Mouse (Mus musculus): ENCODE measurements at regions not wholly inside any gene's neighbourhood (a gene's known extent, or its start where the extent isn't known, plus 50 kb on each side); places are given as distances from the start of the nearest gene placed in this dataset.

- H3K36me3 ChIP-seq (ENCODE audit: control insufficient read depth, insufficient read depth, low read length) = no peaks in the 10 kb centered on the region
- no peak for TF ChIP-seq POLR2A (IDR thresholded peaks at IDR 0.05; ENCODE audit: insufficient read depth, low read depth, low read length)
- TF ChIP-seq CTCF (IDR thresholded peaks at IDR 0.05) = no peak
- no peak for TF ChIP-seq EP300 (IDR thresholded peaks at IDR 0.05; ENCODE audit: insufficient read depth, low read depth, low read length)
- no peaks in the 10 kb centered on the region for H3K79me2 ChIP-seq (replicated peaks; ENCODE audit: control insufficient read depth, insufficient read depth, low read length)
- DNase-seq = no peak
- no peak overlapping the region for H3K27ac ChIP-seq
- 71% methylated on average over 14 of the region's 14 CpGs for WGBS
- H3K9ac ChIP-seq (ENCODE audit: low read depth, low read length) = no peak overlapping the region
- intact Hi-C loops (cut with DNase I) = no loop called here
- no peak overlapping the region for H3K4me3 ChIP-seq
- H3K27me3 ChIP-seq (ENCODE audit: control insufficient read depth, insufficient read depth, low read length) = no peaks in the 10 kb centered on the region
- peaks cover 4% of the 10 kb centered on the region; the same call in 1 of the 2 replicates for H3K4me1 ChIP-seq (ENCODE audit: control insufficient read depth, insufficient read depth, low read length)
Measured at GRCm38 (mm10) chr16:49985082-49986076, 185.0 kb downstream of the Cd47 start.

DNA sequence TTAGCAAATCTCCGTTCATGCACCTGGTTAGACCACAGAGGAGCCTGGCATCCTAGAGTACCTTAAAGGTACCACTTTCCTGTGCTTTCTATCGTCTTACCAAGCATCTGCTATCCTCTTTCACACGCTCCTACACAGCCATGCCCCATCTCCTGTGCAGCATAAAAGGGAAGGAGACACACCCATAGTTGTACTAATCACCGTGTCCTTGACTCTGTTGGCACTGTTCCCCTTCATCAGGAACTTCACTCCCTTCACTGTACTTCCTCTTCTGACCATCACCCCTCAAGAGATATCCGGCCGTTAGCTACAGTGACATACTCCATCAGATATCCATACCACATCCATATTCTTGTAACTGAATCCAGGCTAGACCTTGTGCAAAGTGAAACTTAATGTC lies 186.6 kb downstream of the Cd47 start:
- no peak for DNase-seq
- H3K27ac ChIP-seq = no peak overlapping the region
- WGBS = 40% methylated on average over 6 of the region's 6 CpGs
- H3K9ac ChIP-seq (ENCODE audit: low read depth, low read length) = no peak overlapping the region
- TF ChIP-seq CTCF (IDR thresholded peaks at IDR 0.05) (no peak), POLR2A (IDR thresholded peaks at IDR 0.05; ENCODE audit: insufficient read depth, low read depth, low read length) (no peak), EP300 (IDR thresholded peaks at IDR 0.05; ENCODE audit: insufficient read depth, low read depth, low read length) (no peak)
- peaks cover 4% of the 10 kb centered on the region; the same call in 1 of the 2 replicates for H3K4me1 ChIP-seq (ENCODE audit: control insufficient read depth, insufficient read depth, low read length)
- H3K79me2 ChIP-seq (replicated peaks; ENCODE audit: control insufficient read depth, insufficient read depth, low read length) = no peaks in the 10 kb centered on the region
- intact Hi-C loops (cut with DNase I) = no loop called here
- H3K4me3 ChIP-seq = no peak overlapping the region
- H3K27me3 ChIP-seq (ENCODE audit: control insufficient read depth, insufficient read depth, low read length) = no peaks in the 10 kb centered on the region
- no peaks in the 10 kb centered on the region for H3K36me3 ChIP-seq (ENCODE audit: control insufficient read depth, insufficient read depth, low read length)

- intact Hi-C loops (cut with DNase I) = no loop called here
- no peak for TF ChIP-seq POLR2A (IDR thresholded peaks at IDR 0.05; ENCODE audit: insufficient read depth, low read depth, low read length)
- TF ChIP-seq CTCF (IDR thresholded peaks at IDR 0.05) = no peak
- TF ChIP-seq EP300 (IDR thresholded peaks at IDR 0.05; ENCODE audit: insufficient read depth, low read depth, low read length) = no peak
Measured at GRCm38 (mm10) chr16:49995822-49996221, 195.5 kb downstream of the Cd47 start.

GRCm38 (mm10) chr16:49996593-49996992 lies 196.3 kb downstream of the Cd47 start:
- Histone ChIP-seq H3K79me2 (replicated peaks; ENCODE audit: control insufficient read depth, insufficient read depth, low read length) (no peaks in the 10 kb centered on the region), H3K27me3 (ENCODE audit: control insufficient read depth, insufficient read depth, low read length) (no peaks in the 10 kb centered on the region), H3K27ac (peak overlapping the region; percentile 31; the same call in 1 of the 2 replicates), H3K9ac (ENCODE audit: low read depth, low read length) (no peak overlapping the region), H3K4me3 (no peak overlapping the region), H3K36me3 (ENCODE audit: control insufficient read depth, insufficient read depth, low read length) (peaks cover 6% of the 10 kb centered on the region; the same call in 1 of the 2 replicates), H3K4me1 (ENCODE audit: control insufficient read depth, insufficient read depth, low read length) (peaks cover 6% of the 10 kb centered on the region)
- no peak for DNase-seq
- TF ChIP-seq EP300 (IDR thresholded peaks at IDR 0.05; ENCODE audit: insufficient read depth, low read depth, low read length) = no peak
- TF ChIP-seq POLR2A (IDR thresholded peaks at IDR 0.05; ENCODE audit: insufficient read depth, low read depth, low read length) = no peak
- TF ChIP-seq CTCF (IDR thresholded peaks at IDR 0.05) = no peak
- WGBS = 82% methylated on average over 5 of the region's 5 CpGs
- intact Hi-C loops (cut with DNase I) = no loop called here

More at GRCm38 (mm10) chr16:49995822-49996221, 195.5 kb downstream of the Cd47 start:
- Histone ChIP-seq H3K9ac (ENCODE audit: low read depth, low read length) (no peak overlapping the region), H3K27me3 (ENCODE audit: control insufficient read depth, insufficient read depth, low read length) (no peaks in the 10 kb centered on the region), H3K4me1 (ENCODE audit: control insufficient read depth, insufficient read depth, low read length) (peaks cover 5% of the 10 kb centered on the region), H3K27ac (no peak overlapping the region), H3K36me3 (ENCODE audit: control insufficient read depth, insufficient read depth, low read length) (peaks cover 6% of the 10 kb centered on the region; the same call in 1 of the 2 replicates), H3K4me3 (no peak overlapping the region), H3K79me2 (replicated peaks; ENCODE audit: control insufficient read depth, insufficient read depth, low read length) (no peaks in the 10 kb centered on the region)
- DNase-seq = no peak
- WGBS = 70% methylated on average over 3 of the region's 3 CpGs

DNA sequence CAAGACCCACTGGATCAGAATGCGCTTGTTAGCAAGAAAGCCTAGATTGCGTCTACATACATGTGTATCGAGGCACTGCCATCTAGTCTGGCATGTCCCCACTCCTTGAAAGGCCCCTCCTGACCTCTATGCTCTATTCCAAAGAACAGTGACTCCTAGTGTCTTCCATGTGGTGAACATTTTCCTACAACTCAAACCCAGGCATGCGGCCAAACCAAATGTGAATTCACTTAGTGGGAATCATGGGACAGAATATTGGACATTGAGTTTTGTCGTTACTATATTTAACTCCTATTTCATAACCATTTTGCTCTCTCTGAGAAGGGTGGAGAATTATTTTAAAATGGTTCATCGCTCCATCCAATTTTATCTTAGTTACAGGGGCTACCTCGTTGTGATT lies 196.7 kb downstream of the Cd47 start:
- intact Hi-C loops (cut with DNase I) = no loop called here
- 51% methylated on average over 7 of the region's 7 CpGs for WGBS
- Histone ChIP-seq H3K27me3 (ENCODE audit: control insufficient read depth, insufficient read depth, low read length) (no peaks in the 10 kb centered on the region), H3K9ac (ENCODE audit: low read depth, low read length) (no peak overlapping the region), H3K4me3 (no peak overlapping the region), H3K4me1 (ENCODE audit: control insufficient read depth, insufficient read depth, low read length) (peaks cover 6% of the 10 kb centered on the region), H3K27ac (peak overlapping the region; percentile 54; the same call in 1 of the 2 replicates), H3K36me3 (ENCODE audit: control insufficient read depth, insufficient read depth, low read length) (peaks cover 6% of the 10 kb centered on the region; the same call in 1 of the 2 replicates), H3K79me2 (replicated peaks; ENCODE audit: control insufficient read depth, insufficient read depth, low read length) (no peaks in the 10 kb centered on the region)
- DNase-seq = peak; percentile 65 to 71
- TF ChIP-seq POLR2A (IDR thresholded peaks at IDR 0.05; ENCODE audit: insufficient read depth, low read depth, low read length) (no peak), EP300 (IDR thresholded peaks at IDR 0.05; ENCODE audit: insufficient read depth, low read depth, low read length) (no peak), CTCF (IDR thresholded peaks at IDR 0.05) (peak; percentile 49)

GRCm38 (mm10) chr16:50000805-50001204 lies 200.5 kb downstream of the Cd47 start:
- WGBS = 31% methylated on average over 4 of the region's 4 CpGs

More at GRCm38 (mm10) chr16:50000805-50001204, 200.5 kb downstream of the Cd47 start:
- Histone ChIP-seq H3K9ac (ENCODE audit: low read depth, low read length) (no peak overlapping the region), H3K4me1 (ENCODE audit: control insufficient read depth, insufficient read depth, low read length) (peaks cover 6% of the 10 kb centered on the region), H3K79me2 (replicated peaks; ENCODE audit: control insufficient read depth, insufficient read depth, low read length) (no peaks in the 10 kb centered on the region), H3K27me3 (ENCODE audit: control insufficient read depth, insufficient read depth, low read length) (no peaks in the 10 kb centered on the region), H3K27ac (no peak overlapping the region), H3K36me3 (ENCODE audit: control insufficient read depth, insufficient read depth, low read length) (peaks cover 6% of the 10 kb centered on the region; the same call in 1 of the 2 replicates), H3K4me3 (no peak overlapping the region)
- DNase-seq = no peak
- intact Hi-C loops (cut with DNase I) = no loop called here
- TF ChIP-seq CTCF (IDR thresholded peaks at IDR 0.05) (no peak), EP300 (IDR thresholded peaks at IDR 0.05; ENCODE audit: insufficient read depth, low read depth, low read length) (no peak), POLR2A (IDR thresholded peaks at IDR 0.05; ENCODE audit: insufficient read depth, low read depth, low read length) (no peak)
